Mouse (Mus musculus) ES-E14 (cell line): ENCODE measurements around the gene Sec61a2.

Source experiments
- MAFK ChIP-seq: IDR thresholded peaks from 2 replicates; pipeline ENCODE4 v1.6.1; 2014; ENCODE audit warnings: mild to moderate bottlenecking, low read depth, low read length, inconsistent platforms; ENCODE audit not compliant: insufficient read depth
- ZNF384 ChIP-seq: IDR thresholded peaks from 2 replicates; pipeline ENCODE4 v1.6.1; 2012; ENCODE audit warnings: low read depth, low read length, inconsistent platforms

- TF ChIP-seq ZNF384 (no peak), MAFK (no peak)
Observed at GRCm38 (mm10) chr2:5922823-5923222, 27.6 kb upstream of the Sec61a2 start.
